Mouse (Mus musculus): Measurements from ENCODE around the gene Gm10271.

The Gm10271 gene

GRCm38 (mm10) chr10:116977858-116978257, 5.4 kb upstream of the Gm10271 start:
- no peak for DNase-seq (ENCODE audit: low read depth)

- no peak for DNase-seq (ENCODE audit: low read depth)
Measured at GRCm38 (mm10) chr10:116977455-116977854, 5.0 kb upstream of the Gm10271 start.

GRCm38 (mm10) chr10:116968741-116969140, 3.7 kb downstream of the Gm10271 start:
- no peak for DNase-seq (ENCODE audit: low read depth)

GRCm38 (mm10) chr10:116966065-116966464, 6.3 kb downstream of the Gm10271 start:
- no peak for DNase-seq (ENCODE audit: low read depth)

- DNase-seq (ENCODE audit: low read depth): no peak
Measured at GRCm38 (mm10) chr10:116965297-116965696, 7.1 kb downstream of the Gm10271 start.

GRCm38 (mm10) chr10:116964571-116964970, 7.8 kb downstream of the Gm10271 start:
- no peak for DNase-seq (ENCODE audit: low read depth)

- no peak for DNase-seq (ENCODE audit: low read depth)
Measured at GRCm38 (mm10) chr10:116964084-116964483, 8.3 kb downstream of the Gm10271 start.

- no peak for DNase-seq (ENCODE audit: low read depth)
Measured at GRCm38 (mm10) chr10:116962803-116963202, 9.6 kb downstream of the Gm10271 start.

GRCm38 (mm10) chr10:116962152-116962551, 10.3 kb downstream of the Gm10271 start:
- DNase-seq (ENCODE audit: low read depth): no peak

- DNase-seq (ENCODE audit: low read depth): no peak
Measured at GRCm38 (mm10) chr10:116957867-116958551, 14.4 kb downstream of the Gm10271 start.

- no peak for DNase-seq (ENCODE audit: low read depth)
Measured at GRCm38 (mm10) chr10:116956483-116957158, 15.8 kb downstream of the Gm10271 start.

- no peak for DNase-seq (ENCODE audit: low read depth)
Measured at GRCm38 (mm10) chr10:116955191-116955590, 17.2 kb downstream of the Gm10271 start.

GRCm38 (mm10) chr10:116950886-116951285, 21.5 kb downstream of the Gm10271 start:
- DNase-seq (ENCODE audit: low read depth): no peak

- DNase-seq (ENCODE audit: low read depth): peak; percentile 70
Measured at GRCm38 (mm10) chr10:116950009-116950769, 22.2 kb downstream of the Gm10271 start, which contains the start of gene Rab3ip. TSS of gene Rab3ip (minus strand) at chr10:116950769.

GRCm38 (mm10) chr10:116949111-116950008, 23.0 kb downstream of the Gm10271 start:
- DNase-seq (ENCODE audit: low read depth): no peak

GRCm38 (mm10) chr10:116948414-116948813, 24.0 kb downstream of the Gm10271 start:
- no peak for DNase-seq (ENCODE audit: low read depth)

GRCm38 (mm10) chr10:116944940-116945339, 27.5 kb downstream of the Gm10271 start:
- DNase-seq (ENCODE audit: low read depth): no peak

GRCm38 (mm10) chr10:116944144-116944543, 28.3 kb downstream of the Gm10271 start:
- DNase-seq (ENCODE audit: low read depth): no peak

GRCm38 (mm10) chr10:116943025-116943424, 29.4 kb downstream of the Gm10271 start:
- DNase-seq (ENCODE audit: low read depth): no peak

GRCm38 (mm10) chr10:116935028-116935427, 37.4 kb downstream of the Gm10271 start:
- DNase-seq (ENCODE audit: low read depth): no peak

- DNase-seq (ENCODE audit: low read depth): no peak
Measured at GRCm38 (mm10) chr10:116933794-116934193, 38.6 kb downstream of the Gm10271 start.

- DNase-seq (ENCODE audit: low read depth): no peak
Measured at GRCm38 (mm10) chr10:116932418-116932817, 40.0 kb downstream of the Gm10271 start.
